Mouse (Mus musculus): ENCODE results near the gene Eefsec.

Eefsec gene

DNA sequence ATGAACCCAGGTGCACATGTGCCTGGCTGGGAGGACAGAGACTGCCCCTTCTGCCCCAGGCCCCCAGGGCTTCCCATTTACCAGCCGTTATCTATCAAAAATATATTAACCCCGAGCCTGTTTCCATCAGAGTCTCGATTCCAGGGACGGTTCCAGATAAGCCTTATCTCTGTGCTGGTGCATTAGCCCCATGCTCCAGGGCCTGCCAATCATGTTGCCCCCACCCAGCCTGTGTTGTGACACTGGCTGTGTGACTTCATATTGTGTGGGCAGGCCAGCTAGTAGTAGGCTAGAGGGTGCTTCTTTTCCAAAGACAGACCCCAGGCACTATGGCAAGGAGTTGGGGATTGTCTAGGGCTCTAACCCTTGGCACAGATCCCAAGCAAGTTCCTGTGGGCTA is 190.9 kb downstream of the Eefsec start:
- DNase-seq = no peak

DNA sequence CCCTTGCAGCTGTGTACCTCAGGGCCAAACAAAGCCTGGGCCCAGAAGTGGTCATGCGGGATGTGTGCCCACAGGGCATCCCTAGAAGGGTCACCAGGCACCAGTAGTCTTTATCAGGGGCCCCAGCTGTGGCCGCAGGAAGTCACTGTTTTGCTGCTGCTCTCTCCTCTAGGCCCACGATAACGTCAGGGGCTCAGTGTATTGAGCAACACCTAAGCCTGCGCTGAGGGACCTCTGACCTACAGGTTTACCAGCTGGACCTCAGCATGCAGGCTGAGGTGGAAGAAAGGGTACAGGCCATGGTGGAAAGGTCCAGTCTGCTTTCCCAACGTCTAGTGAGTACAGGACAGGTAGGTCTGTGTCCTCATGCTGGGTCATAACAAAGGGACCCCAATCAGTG is 192.3 kb downstream of the Eefsec start:
- DNase-seq = no peak

DNA sequence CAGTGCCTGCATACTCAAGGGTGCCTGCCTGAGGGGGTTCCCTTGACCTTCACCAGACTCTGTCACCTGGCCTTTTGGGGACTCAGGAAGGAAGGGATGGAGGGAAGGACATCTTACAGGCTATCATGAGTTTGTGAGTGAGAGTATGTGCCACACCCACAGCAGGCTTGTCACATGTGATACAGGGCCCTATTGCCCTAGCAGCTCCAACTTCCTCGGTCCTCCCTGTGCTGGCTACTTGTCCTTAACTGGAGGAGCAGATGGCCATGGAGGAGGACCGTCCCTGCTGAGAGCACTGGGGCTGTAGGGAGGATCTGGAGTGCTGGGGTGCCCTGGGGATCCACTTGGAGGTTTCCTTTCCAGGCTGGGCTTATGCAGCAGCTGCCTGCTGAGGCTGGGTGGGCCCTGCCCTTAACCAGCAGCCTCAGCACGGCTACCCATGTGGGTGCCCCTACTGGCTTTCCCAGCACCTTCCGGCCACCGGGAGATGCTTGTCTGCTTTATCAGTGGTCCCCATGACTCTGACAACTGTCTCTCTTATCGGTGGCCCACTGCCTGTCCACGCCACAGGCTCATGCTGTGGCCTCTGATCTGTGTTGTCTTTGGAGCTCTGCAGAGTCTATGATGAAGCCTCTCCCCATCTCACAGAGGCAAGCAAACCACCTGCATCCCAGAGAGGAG is 194.4 kb downstream of the Eefsec start:
- no peak for DNase-seq

DNA sequence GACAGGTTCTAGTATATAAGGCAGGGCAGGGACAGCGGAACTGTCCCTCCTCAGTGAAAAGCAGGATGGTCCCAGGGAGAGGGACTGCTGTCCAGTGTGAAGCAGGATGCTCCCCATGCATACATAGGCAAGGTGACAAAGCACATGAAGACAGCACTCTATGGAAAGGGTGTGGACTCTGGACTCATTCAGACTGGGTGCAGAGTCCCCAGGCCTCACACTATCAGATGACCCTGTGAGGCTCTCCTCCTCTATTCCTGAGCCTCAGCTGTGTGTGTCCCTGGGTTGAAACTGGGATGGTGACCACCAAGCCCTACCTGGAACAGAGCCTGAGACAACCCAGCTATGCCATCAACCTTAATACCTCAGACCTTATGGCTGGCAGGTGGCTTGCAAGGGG is 194.9 kb downstream of the Eefsec start:
- DNase-seq = no peak

DNA sequence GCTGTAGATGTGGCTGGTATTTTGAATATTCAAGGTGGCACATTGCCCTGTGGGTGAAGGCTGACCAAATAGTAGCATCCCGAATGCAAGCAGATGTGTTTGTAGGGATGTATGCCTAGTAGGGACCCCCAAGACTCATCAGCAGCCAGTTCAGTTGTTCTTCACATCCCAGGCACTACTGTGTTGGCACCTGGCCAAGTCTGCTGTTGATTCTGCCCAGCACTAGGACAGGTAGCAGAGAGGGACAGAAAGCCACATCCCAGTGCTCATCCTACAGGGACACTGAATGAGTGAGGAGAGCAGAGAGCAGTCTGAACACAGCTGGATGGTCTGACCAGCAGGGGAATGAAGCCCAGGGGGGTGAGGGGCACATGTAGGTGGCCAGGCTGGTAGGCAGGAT is 197.1 kb downstream of the Eefsec start:
- DNase-seq = no peak

DNA sequence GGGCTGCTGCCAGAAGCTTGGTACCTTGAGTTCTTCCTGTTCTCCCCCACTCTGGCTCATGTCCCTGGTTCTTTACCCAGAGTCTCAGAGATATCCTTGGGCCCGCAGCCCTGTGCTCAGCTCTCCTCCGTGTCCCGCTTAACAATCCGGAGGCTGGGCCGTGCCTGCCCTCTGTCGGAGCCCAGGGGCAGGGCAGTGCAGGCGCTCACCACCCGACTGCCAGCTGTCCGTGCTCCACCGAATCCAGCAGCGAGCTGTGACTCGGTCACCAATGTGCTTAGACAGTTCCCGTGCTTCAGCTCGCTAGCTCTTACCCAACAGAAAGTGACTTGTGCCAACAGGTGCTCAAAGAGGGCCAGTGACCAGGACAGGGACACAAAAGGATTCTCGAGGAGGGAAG is 203.7 kb downstream of the Eefsec start:
- DNase-seq = peak; percentile 32

DNA sequence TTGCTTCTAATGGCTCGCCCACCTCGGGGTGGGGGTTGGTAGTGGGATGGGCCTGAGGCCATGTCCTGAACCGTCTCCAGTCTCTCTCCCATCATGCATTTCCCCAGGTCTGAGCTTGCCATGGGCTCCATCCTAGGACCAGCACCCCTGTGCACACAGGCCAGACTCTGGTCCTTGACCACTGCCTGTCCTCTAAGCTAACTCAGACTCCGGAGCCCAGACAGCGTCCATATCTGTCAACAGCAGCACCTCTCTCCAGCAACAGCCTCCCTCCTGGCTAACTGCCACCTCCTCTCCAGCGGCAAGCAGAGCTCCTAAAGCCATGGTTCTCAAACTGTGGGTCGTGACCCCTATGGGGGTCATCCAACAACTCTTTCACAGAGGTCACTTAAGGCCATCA is 209.8 kb downstream of the Eefsec start:
- DNase-seq = no peak

DNA sequence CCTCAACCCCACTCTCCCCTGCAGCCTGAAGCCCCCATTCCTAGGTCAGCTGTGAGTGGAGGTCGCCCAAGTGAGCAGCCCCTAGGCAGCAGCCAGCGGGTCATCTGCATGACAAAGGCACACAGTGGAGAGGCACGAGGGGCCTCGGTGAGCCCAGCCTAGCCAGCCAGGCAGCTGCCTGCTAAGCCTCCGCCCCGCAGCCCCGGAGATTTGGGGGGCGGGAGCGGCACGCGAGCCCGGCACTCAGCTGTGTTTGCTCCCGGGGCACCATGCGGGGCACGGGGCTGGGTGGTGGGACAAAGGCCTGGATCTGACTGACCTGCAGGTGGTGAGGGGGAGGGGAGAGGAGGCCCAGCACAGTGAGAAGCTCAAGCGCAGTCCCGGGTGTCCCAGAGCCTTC is 210.4 kb downstream of the Eefsec start:
- no peak for DNase-seq

DNA sequence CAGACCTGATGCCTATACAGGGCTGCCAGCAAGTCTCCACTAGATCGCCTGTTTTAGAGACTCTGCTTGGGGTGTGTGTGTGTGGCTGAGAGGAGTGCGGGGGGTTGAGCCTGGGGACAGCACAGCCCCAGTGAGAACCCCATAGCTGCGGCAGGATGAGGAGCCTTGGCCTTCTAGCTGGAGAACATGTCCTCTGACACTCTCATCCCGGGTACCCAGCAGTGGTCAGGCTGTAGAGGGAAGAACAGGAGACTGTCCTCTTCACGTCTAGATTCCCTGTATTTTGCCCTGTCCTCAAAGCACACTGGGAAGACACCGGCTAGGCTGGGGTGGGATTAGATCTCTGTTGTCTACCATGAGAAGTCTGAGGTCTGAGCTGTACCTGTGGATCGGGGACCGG is 210.9 kb downstream of the Eefsec start:
- DNase-seq = no peak

DNA sequence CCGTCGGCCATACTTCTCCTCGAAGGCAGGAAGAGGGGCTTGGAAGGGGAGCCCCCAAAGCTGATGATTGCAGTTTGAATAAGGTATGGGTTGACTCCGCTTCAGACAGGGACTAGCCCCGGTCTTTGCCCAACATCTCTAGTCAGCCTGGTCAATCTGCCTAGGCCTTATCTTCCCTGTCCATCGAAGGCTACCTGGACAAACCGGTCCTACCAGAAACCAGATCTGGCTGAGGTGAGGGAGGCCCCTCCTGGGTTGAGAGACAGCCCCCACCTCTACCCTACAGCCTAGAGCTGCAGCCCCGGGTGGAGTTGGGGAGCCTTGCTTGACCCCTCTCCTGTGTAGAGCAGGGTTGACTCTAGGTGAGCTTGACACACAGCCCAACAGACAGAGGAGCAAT is 212.3 kb downstream of the Eefsec start:
- DNase-seq = no peak

DNA sequence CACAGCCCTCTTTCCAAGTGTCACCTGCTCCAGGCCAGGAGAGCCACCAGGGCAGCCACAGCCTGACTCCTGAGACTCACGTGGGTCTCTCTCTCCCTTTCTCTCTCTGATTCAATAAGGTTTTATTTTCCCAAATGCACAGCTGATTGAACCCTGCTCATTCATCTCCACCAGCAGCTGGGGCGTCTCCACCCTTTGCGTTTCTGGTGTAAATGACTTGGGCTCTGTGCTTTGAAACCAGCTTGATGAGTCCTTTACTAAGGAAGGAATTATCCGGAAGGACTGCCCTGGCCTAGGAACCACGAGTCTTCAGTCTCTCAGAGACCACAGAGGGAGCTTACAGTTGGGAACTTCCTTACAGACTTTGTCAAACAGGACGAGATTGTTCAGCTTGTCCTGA is 214.1 kb downstream of the Eefsec start:
- DNase-seq = no peak

DNA sequence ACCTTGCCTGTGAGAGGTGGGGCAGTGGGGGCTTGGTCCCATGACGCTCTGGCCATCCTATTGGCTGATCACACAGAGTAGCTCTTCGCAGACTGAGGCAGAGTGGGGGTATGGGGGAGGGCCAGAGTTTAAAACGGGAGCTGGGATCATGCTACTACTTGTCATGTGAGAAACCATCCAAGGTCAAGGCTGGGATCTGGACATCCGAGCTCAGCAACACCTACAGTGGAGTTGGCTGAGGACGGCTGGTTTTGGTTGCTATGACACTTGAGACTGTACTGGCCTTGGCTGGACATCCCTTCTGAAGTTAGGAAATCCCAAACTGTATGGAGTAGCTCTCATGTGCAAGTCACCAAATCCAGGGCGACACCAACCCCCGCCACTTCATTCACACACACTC is 214.5 kb downstream of the Eefsec start:
- DNase-seq = no peak

DNA sequence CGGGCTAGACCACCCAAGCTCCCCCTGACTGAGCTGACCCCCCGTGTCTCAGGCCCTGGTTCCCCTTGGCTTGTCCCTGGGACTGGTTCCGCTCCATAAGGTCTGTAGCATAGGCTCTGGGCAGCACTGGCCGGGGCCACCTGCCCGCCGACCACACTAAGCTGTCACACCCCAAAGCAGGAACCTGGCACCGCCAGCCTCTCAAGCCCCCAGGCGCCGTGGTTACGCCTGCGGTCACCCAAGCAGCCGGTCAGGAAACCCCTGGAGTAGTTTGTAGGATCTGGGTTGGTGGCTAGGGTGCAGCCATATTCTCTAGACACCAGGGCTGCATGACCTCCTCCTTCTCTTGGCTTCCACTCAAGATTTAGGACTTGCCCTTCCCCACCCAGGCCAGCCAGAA is 217.1 kb downstream of the Eefsec start:
- DNase-seq = no peak

DNA sequence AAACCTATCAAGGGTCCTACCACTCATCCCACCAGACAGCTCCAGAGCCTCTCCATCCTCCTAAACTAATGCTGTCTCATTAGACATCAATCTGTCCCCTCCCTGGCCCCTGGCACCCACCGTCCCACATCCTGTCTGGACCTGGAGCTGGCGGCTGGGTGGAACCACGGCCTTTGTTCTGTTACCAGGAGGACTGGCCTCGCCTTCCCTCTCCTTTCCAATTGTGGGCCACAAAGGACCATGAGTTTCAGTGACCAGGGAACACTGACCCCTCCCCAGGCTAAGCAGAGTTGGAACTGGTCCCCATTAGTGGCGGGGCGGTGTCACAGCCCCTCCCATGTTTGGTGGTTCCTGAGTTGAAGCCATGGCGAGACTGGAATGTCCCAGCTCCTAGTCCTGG is 218.8 kb downstream of the Eefsec start:
- DNase-seq = no peak

DNA sequence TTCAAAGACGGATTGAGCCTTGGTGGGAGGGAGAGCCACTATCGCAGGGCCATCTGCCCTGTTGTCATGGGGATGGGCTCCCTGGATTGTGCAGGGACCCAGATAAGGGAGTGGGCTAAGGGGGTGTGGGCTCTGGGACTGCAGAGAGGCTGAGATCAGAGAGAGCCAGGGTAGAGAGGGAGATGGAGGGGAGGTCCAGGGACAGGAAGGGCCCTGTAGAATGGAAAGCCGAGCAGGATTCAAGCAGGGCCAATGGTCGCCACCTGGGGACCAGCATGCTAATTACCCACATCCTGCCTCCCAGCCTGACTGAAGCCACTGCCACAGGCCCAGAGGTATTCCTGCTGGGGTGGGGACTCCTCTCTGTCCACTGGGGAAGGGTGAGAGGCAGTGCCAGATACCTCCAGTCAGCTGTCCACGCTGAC is 219.8 kb downstream of the Eefsec start:
- DNase-seq = no peak

DNA sequence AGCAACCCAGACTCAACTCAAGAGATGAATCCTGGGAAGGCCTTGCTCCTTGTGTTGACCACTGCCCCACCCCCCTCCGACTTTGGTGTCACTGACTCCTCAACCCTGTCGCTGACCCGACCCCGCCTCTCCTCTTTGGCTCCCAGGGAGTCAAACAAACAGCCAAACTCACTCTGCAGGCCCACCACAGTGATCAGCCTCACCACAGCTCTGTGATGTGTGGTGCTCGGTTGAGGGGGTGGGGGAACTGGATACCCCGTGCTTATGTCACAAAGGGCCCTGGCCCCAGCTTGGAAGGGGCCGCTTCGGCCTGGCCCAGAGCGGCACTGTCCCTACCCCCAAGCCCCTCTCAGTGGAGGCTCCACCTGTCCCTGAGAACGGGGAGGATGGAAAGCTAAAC is 224.4 kb downstream of the Eefsec start, which contains the start of gene Dnajb8:
TSS of gene Dnajb8 (plus strand) at position 301 of the 400 bp plus-strand sequence.
- DNase-seq = no peak

DNA sequence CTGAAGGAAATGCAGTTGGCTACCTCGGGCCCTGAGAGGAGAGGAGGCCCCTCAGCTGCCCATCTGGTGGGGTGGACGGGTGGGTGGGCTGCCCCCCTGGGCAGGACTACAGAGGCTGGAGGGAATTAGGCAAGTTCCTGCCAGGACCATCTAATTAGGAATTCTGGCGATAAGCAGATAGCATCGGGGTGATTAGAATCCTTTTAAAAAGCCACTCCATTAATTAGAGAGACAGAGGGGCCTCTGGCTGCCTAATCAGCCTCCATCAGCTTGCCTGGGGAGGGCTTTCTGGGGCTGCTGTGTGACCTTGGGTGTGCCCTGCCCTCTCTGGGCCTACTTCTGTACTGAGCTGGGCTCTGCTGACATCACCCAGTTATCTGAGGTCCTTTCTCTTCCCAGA is 227.2 kb downstream of the Eefsec start:
- DNase-seq = no peak

DNA sequence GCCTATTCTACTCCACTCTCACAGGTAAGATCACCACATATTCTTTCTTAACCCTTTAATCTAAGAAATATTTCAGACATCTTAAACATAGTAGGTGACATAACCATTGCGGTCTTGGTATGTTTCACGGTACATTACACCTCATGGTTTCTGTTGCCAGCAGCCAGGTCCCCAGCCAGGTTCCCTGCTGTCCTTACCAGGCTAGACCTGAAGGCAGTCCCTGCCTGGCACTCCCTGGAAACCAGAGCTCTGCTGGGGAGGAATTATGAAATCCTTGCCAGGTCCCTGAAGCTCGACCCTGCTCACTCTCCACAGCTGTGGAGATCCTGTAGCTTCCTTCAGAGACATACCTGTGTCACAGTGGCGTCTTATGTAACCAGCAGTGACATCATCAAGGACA is 230.1 kb downstream of the Eefsec start:
- DNase-seq = no peak

DNA sequence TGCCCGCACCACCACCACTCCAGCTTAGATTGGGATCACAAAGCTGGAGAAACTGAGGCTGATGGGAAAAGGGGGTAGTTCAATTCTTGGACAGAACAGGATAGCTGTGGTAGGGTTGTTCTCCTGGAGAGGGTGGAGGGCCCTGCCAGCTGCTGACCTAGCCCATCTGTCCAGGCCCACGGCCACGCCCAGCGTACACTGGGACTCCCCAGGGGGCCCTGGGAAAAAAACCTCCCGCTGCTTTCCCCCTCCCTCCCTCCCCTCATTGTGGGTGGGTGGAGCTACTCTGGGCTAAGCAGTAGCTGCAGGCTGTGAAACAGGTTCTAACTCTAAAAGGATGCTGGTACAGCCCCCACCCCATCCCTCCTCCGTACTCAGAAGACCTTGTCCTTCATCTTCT is 230.5 kb downstream of the Eefsec start:
- DNase-seq = no peak

DNA sequence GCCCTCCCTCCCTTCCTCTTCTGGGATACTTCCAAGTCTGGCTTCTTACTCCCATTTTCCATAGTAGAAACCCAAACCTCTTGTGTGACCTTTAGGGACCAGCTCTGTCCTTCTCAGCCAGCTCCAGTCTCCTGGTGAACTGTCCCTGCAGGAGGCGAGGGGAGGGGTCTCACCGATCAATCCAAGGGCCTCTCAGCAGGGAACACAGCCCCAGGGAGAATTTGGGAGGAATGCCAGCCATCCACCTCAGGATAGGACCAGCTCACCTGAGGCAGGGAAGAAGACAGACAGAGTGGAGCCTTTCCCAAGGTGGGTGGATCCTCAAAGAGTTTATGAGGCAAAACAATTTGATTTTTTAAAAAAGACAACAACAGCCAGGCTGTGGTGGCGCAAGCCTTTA is 236.2 kb downstream of the Eefsec start:
- no peak for DNase-seq

DNA sequence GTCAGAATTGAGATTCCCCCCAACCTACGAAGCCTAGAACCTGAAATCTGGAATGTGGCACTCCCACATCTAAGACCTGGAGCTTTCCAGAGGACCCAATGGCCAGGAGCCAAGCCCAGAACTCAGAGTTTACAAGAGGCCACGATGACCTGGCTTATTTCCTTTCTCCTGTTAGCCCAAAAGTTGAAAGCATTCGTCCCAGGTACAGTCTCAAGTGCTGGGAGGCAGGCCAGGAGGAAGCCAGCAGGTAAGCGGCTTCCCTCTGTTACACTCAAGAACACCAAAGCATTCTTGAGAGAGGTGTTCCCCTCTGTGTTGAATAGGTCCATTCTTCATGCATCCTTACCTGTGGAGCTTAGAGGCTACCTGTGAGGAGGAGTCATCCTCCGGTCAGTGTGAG is 236.9 kb downstream of the Eefsec start:
- DNase-seq = no peak

DNA sequence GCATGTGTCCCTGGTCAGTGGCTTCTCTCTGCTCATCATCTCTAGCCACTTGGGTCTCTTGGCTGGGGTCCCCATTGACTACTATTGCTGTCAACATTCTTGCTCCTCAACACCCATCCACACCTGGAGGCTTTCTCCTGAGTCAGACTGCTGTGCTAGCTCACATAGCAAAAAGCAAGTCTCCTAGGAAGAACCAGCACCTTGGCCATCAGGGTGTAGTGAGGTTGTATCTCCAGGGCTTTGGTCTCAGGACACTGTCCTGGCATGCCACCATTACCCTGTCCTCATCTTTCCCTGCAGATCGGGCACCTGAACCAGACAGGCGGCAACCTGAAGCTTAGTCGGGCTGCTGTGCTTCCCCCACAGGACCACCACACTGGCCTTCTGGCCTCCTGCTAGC is 238.0 kb downstream of the Eefsec start:
- no peak for DNase-seq

DNA sequence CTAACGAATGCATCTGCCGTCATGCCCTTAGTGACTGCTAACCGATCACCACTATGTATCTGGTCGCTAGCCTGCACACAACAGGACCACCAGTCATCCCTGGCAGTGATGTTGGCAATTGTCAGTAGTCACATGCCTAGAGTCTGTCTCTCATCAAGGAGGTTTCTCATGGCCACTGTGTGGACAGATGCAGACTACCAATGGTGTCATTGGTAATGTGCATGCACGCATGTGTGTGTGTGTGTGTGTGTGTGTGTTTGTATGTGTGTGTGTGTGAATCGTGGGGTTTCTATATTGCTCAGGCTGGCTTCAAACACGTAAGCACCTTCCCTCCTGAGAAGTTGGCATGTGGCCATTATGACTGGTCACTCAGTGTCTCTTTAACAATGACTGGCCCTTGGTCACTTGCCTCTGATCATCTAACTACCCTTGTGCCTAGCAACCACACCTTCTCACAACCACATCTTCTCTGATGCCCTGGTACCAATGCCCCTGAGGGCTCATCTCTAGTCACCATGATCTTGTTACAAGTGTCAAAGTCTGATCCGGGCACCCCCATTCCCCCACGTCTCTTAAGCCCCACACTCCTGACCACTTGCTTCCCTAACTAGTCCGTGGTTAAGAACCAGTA is 238.8 kb downstream of the Eefsec start:
- DNase-seq = no peak
